Mouse (Mus musculus) heart, adult 8-10 months (tissue): ENCODE results near the gene Dnajc30. TPM values are rescaled to one million over a fixed set of nuclear protein-coding genes. Genes with fewer than 3 reads are reported as not detected.

Experiments
- DNase-seq: peaks from one replicate; pipeline ENCODE4 v3.0.0; 2022; ENCODE audit warnings: low spot score
- total RNA-seq, 4 experiments: library from RNA; stranded (reverse); gene quantifications; 2 replicates each; pipeline ENCODE4 v1.2.4; 2022

The Dnajc30 gene
- total RNA-seq, 4 experiments from 2014 or later, result 43.8 to 49.3 (median 45.5) TPM

DNA sequence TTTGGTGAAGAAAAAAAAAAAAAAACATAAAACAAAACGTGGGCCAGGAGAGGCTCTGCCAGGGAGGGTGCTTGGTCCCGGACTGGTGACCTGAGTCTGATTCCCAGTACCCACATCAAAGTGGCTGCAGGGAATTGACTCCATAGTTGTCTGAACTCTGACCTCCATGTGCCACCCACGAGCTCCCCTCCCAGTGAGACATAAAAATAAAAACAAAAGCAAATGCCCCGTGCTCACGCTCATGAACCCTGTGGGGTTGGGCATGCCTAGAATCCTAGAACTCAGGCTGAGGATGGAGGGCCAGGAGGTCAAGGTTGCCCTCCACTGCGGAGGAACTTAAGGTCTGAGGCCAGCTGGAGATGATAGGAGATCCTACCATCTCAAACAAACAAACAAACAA lies 45.0 kb downstream of the Dnajc30 start:
- DNase-seq, result no peak

DNA sequence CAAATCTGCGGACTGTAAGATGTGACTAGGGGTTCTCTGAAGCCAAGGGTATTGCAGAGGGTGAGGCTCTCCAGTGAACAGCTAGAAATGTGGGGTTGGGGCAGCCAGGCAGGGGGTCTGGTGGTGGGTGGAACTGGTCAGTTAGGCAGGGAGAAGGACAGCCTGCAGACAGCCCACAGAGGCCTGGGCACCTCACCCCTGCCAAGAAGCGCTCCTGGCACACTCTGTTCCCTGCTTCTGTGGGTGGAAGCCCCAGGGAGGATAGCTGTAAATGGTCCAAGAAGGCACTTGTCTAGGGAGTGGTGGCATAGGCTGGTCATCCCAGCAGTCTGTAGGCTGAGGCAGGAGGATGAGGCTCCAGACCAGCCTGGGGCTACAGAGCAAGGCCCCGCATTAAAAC lies 45.4 kb downstream of the Dnajc30 start:
- no peak for DNase-seq

- DNase-seq, result no peak
Observed at GRCm38 (mm10) chr5:135109976-135110375, 46.0 kb downstream of the Dnajc30 start.

- no peak for DNase-seq
Observed at GRCm38 (mm10) chr5:135113782-135114181, 49.8 kb downstream of the Dnajc30 start.

DNA sequence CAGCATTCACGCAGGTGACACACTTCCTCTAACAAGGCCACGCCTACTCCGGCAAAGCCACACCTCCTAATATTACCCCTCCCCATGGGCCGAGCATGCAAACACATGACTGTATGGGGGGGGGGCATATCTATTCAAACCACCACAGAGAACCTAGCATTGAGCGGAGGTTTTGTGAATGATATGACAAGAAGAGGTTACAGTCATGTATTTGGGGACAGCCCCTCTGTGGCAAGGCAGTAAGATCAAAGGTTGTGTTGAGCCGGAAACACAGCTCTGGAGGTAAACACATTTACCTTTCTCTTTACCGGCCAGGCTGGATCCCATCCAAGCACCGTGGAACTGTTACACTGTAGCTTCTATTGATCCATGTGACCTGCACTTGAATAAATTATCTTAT lies 51.2 kb downstream of the Dnajc30 start:
- DNase-seq, result no peak

Other genes starting within 250 kb of the Dnajc30 start
- gene Tmem270, start 157.5 kb upstream of the Dnajc30 start, total RNA-seq, result not detected
- gene Cldn13, start 148.7 kb upstream of the Dnajc30 start, total RNA-seq, result not detected
- 10 to 100 TPM in 1 of 4 experiments, 1 to 10 TPM in 3; 6.3 to 11.9 (median 7.9) TPM for gene Mettl27, start 131.8 kb upstream of the Dnajc30 start, total RNA-seq
- gene Cldn4, start 117.3 kb upstream of the Dnajc30 start, total RNA-seq, result not detected
- gene Cldn3, start 78.0 kb upstream of the Dnajc30 start, total RNA-seq, result under 1 TPM in 1 of 4 experiments, not detected in 3; 0.28 TPM
- gene Abhd11, start 55.0 kb upstream of the Dnajc30 start, total RNA-seq, result 10 to 100 TPM; 67.0 to 71.0 (median 70.2) TPM
- gene Stx1a, start 40.7 kb upstream of the Dnajc30 start, total RNA-seq, result 1 to 10 TPM in 3 of 4 experiments, under 1 TPM in 1; 0.88 to 2.4 (median 1.2) TPM
- 10 to 100 TPM; 18.0 to 31.3 (median 23.7) TPM for gene Bud23, start 757 bp downstream of the Dnajc30 start, total RNA-seq
- gene Vps37d, start 14.1 kb downstream of the Dnajc30 start, total RNA-seq, result under 1 TPM; 0.37 to 0.57 (median 0.47) TPM
- 10 to 100 TPM; 18.0 to 39.9 (median 21.3) TPM for gene Mlxipl, start 25.7 kb downstream of the Dnajc30 start, total RNA-seq
- gene Tbl2, start 85.5 kb downstream of the Dnajc30 start, total RNA-seq, result 10 to 100 TPM in 3 of 4 experiments, 1 to 10 TPM in 1; 9.6 to 14.0 (median 10.7) TPM
- gene Bcl7b, start 104.1 kb downstream of the Dnajc30 start, total RNA-seq, result 10 to 100 TPM; 39.8 to 47.6 (median 44.6) TPM
- 10 to 100 TPM; 40.4 to 48.7 (median 43.6) TPM for gene Baz1b, start 123.1 kb downstream of the Dnajc30 start, total RNA-seq
- 1 to 10 TPM; 1.3 to 1.9 (median 1.6) TPM for gene Fzd9, start 187.0 kb downstream of the Dnajc30 start, total RNA-seq